ENCODE assay signal across 8 mouse cellular contexts in the genomic region with DNA sequence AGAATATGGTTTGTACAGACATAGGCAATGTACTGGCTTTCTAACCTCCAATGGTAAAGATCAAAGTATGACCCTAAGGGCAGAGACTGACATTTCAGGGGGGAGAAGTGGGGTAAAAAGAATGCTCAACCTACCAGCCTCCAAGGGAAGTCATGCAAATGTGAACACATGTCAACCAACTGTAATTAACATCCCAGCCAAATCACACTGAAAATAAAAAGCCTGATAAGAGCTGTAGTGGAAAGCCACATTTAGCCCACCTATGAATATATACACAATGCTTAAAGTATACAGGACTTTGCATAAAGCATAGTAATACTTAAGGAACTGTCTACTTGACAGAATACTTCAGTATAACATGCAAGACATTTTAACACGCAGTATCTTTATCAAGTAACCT. TPM values are rescaled to one million over a fixed set of nuclear protein-coding genes. Genes with fewer than 3 reads are reported as not detected.
DNase-seq lines count a peak whose midpoint lies in the region; ATAC-seq and TF ChIP-seq lines count a peak whose summit lies in the region.

No protein-coding gene starts in this region.

- no peak overlapping the region for H3K27ac ChIP-seq in heart, postnatal 0 days (ENCODE audit: low read depth)
- H3K27ac ChIP-seq in liver, postnatal 0 days (ENCODE audit: low read depth), result no peak overlapping the region

- H3K4me3 ChIP-seq in E14TG2a.4 (replicated peaks; ENCODE audit: low read length), result peak overlapping the region; percentile 94
- peak overlapping the region; percentile 82; the same call in 1 of the 2 replicates for H3K4me3 ChIP-seq in heart, postnatal 0 days (ENCODE audit: low read depth, low read length)
- H3K4me3 ChIP-seq in liver, postnatal 0 days (ENCODE audit: low read depth, low read length), result peak overlapping the region; percentile 97

- H3K27me3 ChIP-seq in E14TG2a.4 (ENCODE audit: insufficient read depth, low read length), result no peaks in the 10 kb centered on the region
- no peaks in the 10 kb centered on the region for H3K27me3 ChIP-seq in heart, postnatal 0 days (ENCODE audit: control insufficient read depth, insufficient read depth, low read length)
- H3K27me3 ChIP-seq in liver, postnatal 0 days (ENCODE audit: insufficient read depth, low read length), result no peaks in the 10 kb centered on the region

- H3K4me2 ChIP-seq in heart, postnatal 0 days (ENCODE audit: low read depth, low read length), result peak overlapping the region; percentile 93
- peak overlapping the region; percentile 82 for H3K4me2 ChIP-seq in liver, postnatal 0 days (ENCODE audit: low read depth, low read length)

- no peak for TF ChIP-seq CTCF in E14TG2a.4 (conservative IDR thresholded peaks at IDR 0.05; ENCODE audit: low read length)
- no peak for TF ChIP-seq CTCF in heart, postnatal 0 days (IDR thresholded peaks at IDR 0.05; ENCODE audit: low read depth)
- TF ChIP-seq CTCF in liver, postnatal 0 days (IDR thresholded peaks at IDR 0.05; ENCODE audit: low read depth), result no peak

- H3K4me1 ChIP-seq in E14TG2a.4 (replicated peaks; ENCODE audit: low read depth, low read length), result peaks cover 58% of the 10 kb centered on the region
- peaks cover 33% of the 10 kb centered on the region for H3K4me1 ChIP-seq in heart, postnatal 0 days (ENCODE audit: control insufficient read depth, insufficient read depth)
- H3K4me1 ChIP-seq in liver, postnatal 0 days (ENCODE audit: insufficient read depth), result peaks cover 31% of the 10 kb centered on the region

- H3K9ac ChIP-seq in heart, postnatal 0 days (replicated peaks; ENCODE audit: low read depth, low read length), result no peak overlapping the region
- H3K9ac ChIP-seq in liver, postnatal 0 days (replicated peaks), result 0 out of 2 replicates have a peak overlapping the region, but pooled peaks have one; percentile 35

- H3K9me3 ChIP-seq in E14TG2a.4 (ENCODE audit: low read length), result no peaks in the 10 kb centered on the region
- no peaks in the 10 kb centered on the region for H3K9me3 ChIP-seq in heart, postnatal 0 days (replicated peaks; ENCODE audit: control insufficient read depth, low read length)
- no peaks in the 10 kb centered on the region for H3K9me3 ChIP-seq in liver, postnatal 0 days (ENCODE audit: low read length)

- intact Hi-C loops in left cerebral cortex, postnatal 10 days (cut with DNase I), result no loop called here

- no peak for ATAC-seq in heart, postnatal 0 days (ENCODE audit: insufficient read depth, low read depth)
- no peak for ATAC-seq in liver, postnatal 0 days

- WGBS in heart, postnatal 0 days, result 31% methylated on average over 1 of the region's 1 CpGs
- WGBS in liver, postnatal 0 days (ENCODE audit: insufficient replicate concordance), result 61% methylated on average over 1 of the region's 1 CpGs

- no peak for TF ChIP-seq EP300 in heart, postnatal 0 days (IDR thresholded peaks at IDR 0.05; ENCODE audit: low read depth)
- no peak for TF ChIP-seq EP300 in liver, postnatal 0 days (IDR thresholded peaks at IDR 0.05; ENCODE audit: low read depth)

- H3K36me3 ChIP-seq in E14TG2a.4 (ENCODE audit: insufficient read depth, low read length), result peaks cover 63% of the 10 kb centered on the region
- H3K36me3 ChIP-seq in heart, postnatal 0 days (replicated peaks; ENCODE audit: control insufficient read depth, insufficient read depth, low read length), result no peaks in the 10 kb centered on the region
- peaks cover 20% of the 10 kb centered on the region for H3K36me3 ChIP-seq in liver, postnatal 0 days (replicated peaks; ENCODE audit: insufficient read depth, low read length)

- DNase-seq in heart, adult 11 months, result peak; percentile 73
- no peak for DNase-seq in heart, postnatal 4 days
- DNase-seq in heart, postnatal 0 days (ENCODE audit: low spot score), result no peak
- no peak for DNase-seq in liver, postnatal 0 days
- DNase-seq in thymus, adult 18-20 months, result no peak
- DNase-seq in embryo, embryonic 10 days (ENCODE audit: low spot score), result no peak
- no peak for DNase-seq in left cerebral cortex, postnatal 10 days (ENCODE audit: extremely low spot score in 1 of 2, low spot score in 2 of 2)

RNA-seq across cellular contexts. Expression of a gene that starts 3.0 kb away (rescaled TPM):
- 100 to 1,000 TPM; 239 to 258 TPM for total RNA-seq in heart, postnatal 4 days (2021)
- 12.1 and 16.0 TPM in 2 replicates for total RNA-seq in heart, postnatal 0 days (2014; rRNA removed; ENCODE audit: low replicate concordance)
- polyA plus RNA-seq in heart, postnatal 0 days (2015; fragmentation: Nextera tagmentation; extraction: Ambion mirVana), result 32.2 and 35.5 TPM in 2 replicates
- 38.1 and 45.4 TPM in 2 replicates for polyA plus RNA-seq in liver, postnatal 0 days (2015; fragmentation: Nextera tagmentation; extraction: Ambion mirVana)
- total RNA-seq in left cerebral cortex, postnatal 10 days (2021), result 100 to 1,000 TPM; 229 to 243 TPM

RNA-seq across cellular contexts. Expression of a gene that starts 3.1 kb away (rescaled TPM):
- 1 to 10 TPM; 3.5 to 5.7 TPM for total RNA-seq in heart, postnatal 4 days (2021)
- 24.0 TPM in 1 of 2 replicates, not detected in the other for total RNA-seq in heart, postnatal 0 days (2014; rRNA removed; ENCODE audit: low replicate concordance)
- polyA plus RNA-seq in heart, postnatal 0 days (2015; fragmentation: Nextera tagmentation; extraction: Ambion mirVana), result 1.7 and 2.5 TPM in 2 replicates
- polyA plus RNA-seq in liver, postnatal 0 days (2015; fragmentation: Nextera tagmentation; extraction: Ambion mirVana), result 0.96 and 1.4 TPM in 2 replicates
- total RNA-seq in left cerebral cortex, postnatal 10 days (2021), result 1 to 10 TPM; 1.7 to 2.9 TPM

Comparison
In these comparisons a context has a peak if more than half of its experiments do, and no peak if none do; other contexts are left out.
1. RNA of a gene that starts 3.0 kb away (total RNA-seq): 239 to 258 TPM in heart, postnatal 4 days and 229 to 243 TPM in left cerebral cortex, postnatal 10 days; 12.1 to 16.0 TPM in heart, postnatal 0 days; every median in the first group is over 10 times any median in the second.
2. Peak in every context shown above with its lines, with median percentiles within 50 percentile points of each other: H3K4me3 ChIP-seq.